Mouse (Mus musculus): Measurements from ENCODE around the gene Wdfy3.

DNA sequence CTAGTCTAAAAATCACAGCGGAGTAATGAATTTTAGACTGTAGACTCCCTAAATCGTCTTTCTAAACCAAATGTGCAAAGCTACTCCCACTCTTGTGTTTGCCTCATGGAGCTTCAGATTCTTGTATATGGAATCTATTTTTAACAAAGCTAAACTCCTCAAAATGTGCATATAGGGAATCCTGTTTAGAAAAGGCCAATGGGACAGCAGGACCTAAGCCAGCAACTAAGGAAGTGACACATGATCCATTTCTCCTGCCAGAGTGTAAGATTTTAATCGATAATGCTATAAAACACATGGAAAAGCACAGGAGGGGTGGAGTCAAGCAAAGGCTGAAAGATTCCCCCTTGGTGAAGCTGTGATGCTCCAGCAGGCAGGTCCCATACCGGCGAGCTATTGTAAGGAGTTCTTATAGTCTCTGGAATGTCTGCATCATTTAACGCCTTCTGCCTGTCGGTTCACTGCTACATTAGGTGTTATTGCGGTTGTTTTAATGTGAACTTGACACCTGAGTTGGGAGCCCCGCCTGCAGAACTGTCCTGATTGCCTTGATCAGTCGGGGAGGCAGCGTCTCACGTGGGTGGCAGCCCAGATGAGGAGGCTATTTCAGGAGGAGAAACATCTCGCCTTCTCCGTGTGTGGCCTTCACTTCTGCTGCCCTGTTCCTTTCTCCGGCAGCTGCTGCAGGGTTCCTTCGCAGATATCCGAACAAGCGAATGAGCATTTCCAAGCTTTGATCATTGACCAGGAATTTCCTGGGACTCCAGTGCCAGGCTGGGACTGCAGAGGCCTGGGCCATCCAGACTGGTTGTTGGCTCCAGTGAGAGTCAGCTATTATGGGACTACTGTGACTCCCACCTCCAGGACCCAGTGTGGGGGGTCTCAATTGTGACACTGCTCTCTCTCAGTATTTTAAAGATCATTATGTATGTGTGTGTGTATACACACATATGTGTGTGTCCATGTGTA is 15.3 kb upstream of the Wdfy3 start:
- TF ChIP-seq CTCF (IDR thresholded peaks at IDR 0.05; ENCODE audit: insufficient read depth, low read length) (no peak), POLR2A (IDR thresholded peaks at IDR 0.05; ENCODE audit: borderline replicate concordance, extremely low read depth, low read depth, low read length) (no peak)

Data from lung, adult 2 months (tissue).